Mouse (Mus musculus) C2C12 (cell line): ENCODE results near the gene Raly.

Experiments
- CTCF ChIP-seq: IDR thresholded peaks from one replicate; pipeline ENCODE4 v1.5.1; 2011; ENCODE audit not compliant: control insufficient read depth, insufficient read depth, insufficient read length
- FOSL1 ChIP-seq: IDR thresholded peaks from one replicate; pipeline ENCODE4 v1.8.0; 2011; ENCODE audit warnings: mild to moderate bottlenecking, low read length; ENCODE audit not compliant: poor library complexity, insufficient read depth, severe bottlenecking
- MAX ChIP-seq: IDR thresholded peaks from one replicate; pipeline ENCODE4 v1.6.1; 2011; ENCODE audit warnings: mild to moderate bottlenecking, control low read depth
- MYOD1 ChIP-seq: IDR thresholded peaks from one replicate; pipeline ENCODE4 v1.6.1; 2011; ENCODE audit warnings: low read depth; ENCODE audit not compliant: control insufficient read depth, insufficient read length
- USF1 ChIP-seq: IDR thresholded peaks from one replicate; pipeline ENCODE4 v1.6.1; 2011; ENCODE audit warnings: low read depth, mild to moderate bottlenecking, control low read depth, moderate library complexity

DNA sequence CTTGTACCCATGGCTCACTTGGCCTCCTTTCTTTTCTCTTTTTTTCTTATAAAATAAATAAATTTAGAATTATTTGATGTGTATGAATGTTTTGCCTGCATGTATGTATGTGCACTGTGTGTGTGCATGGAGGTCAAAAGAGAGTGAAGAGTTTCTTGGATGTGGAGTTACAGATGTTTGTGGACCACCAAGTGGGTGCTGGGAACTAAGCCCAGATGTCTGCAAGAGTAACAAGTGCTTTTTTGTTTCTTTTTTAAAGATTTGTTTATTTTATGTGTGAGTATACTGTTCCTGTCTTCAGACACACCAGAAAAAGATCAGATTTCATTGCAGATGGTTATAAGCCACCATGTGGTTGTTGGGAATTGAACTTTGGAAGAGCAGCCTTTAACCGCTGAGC lies 12.5 kb downstream of the Raly start:
- no peak for TF ChIP-seq CTCF
- TF ChIP-seq MAX = no peak
- TF ChIP-seq USF1 = no peak
- no peak for TF ChIP-seq FOSL1
- no peak for TF ChIP-seq MYOD1
